Mouse (Mus musculus) cerebellum, adult 9-11 months (tissue): ENCODE measurements around the gene Gm11027.
A peak's percentile ranks its signal among the peaks of the same experiment; 100 is the strongest.
"Not testable (repeated sequence)": the region's sequence is repeated elsewhere in the genome, so short reads cannot be mapped to it uniquely, and the experiment has no call there.

Experiments used
- DNase-seq: peaks from one replicate; pipeline ENCODE4 v3.0.0; 2022

Gm11027 gene

DNA sequence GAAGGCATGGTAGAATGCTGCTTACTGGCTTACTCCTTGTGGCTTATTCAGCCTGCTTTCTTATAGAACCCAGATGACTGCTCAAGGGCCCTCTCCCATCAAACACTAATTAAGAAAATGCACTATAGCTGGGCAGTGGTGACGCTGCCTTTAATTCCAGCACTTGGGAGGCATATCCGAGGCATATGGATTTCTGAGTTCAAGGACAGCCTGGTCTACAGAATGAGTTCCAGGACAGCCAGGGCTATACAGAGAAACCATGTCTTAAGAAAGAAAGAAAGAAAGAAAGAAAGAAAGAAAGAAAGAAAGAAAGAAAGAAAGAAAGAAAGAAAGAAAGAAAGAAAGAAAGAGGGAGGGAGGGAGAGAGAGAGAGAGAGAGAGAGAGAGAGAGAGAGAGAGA is at the start of gene Gm11027:
TSS of gene Gm11027 (plus strand) at position 301 of the 400 bp plus-strand sequence.
- DNase-seq, result not testable (repeated sequence)

DNA sequence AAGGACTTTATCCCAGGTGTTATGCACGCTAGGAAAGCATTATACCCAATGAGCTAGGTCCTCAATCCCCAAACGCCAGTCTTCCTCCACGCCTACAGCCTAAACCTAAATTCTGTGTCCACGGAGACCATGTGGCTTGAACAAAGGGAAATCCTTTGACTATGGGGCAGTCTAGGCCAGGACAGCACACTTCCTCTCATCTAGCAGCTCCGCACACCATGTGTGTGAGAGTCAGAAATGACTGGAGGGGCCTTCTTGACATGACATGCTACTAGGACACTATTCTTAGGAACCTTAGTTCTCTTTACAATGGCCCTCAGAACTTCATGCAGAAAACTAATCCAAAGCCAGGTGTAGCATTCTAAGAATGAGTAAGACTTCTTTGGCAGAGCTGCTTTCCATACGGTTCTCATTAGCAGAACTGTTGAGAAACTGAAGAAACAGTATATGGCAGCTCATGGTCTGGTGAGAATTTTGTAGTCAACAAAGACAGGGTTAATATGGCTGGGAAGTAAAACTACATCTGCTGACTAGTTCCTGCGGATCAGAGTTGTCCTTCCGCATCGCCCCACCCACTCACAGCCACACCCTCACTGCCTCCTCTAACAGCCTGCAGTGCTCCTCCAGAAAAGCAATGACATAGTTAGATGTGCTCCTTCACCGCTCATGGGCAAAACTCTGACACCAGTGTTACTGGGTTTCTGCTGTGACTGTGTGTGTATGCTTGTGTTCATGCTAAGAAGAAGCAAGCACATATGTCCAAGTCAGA is 48.7 kb upstream of the Gm11027 start:
- DNase-seq, result no peak

DNA sequence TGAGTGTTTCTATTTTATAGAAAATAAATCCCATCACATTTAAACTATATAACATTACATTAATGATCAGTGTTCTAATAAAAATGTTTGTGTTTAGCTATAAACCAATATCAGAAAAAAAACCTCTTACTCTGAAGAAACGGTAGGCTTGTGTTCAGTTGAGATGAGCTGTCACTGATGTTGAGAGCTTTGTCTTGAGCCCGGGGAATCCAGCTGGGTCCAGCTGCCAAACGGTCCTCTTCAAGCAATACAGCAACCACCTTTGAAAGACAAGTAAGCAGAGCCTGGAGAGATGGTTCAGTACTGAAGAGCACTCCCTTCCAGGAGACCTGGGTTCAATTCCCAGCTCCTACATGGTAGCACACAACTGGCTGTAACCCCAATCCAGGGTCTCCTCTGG is 45.7 kb upstream of the Gm11027 start:
- no peak for DNase-seq

DNA sequence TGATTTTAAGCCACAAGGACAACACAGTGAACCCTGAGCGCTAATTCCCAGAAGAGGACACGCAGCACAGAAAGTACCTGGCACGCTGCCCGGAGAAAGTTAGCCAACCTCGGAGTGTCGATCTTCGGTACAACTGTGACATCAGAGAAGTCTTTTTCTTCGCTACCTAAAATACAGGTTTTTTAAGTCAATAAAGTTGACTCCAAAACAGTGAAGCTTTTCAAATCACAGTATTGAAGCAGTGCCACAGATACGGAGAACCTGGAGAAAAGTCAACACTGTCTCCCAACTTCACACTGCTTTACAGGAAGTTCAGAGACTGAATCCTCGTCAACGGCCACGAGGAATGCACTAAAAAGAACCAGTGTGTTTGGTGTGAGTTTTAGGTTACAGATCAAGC is 43.6 kb upstream of the Gm11027 start:
- DNase-seq, result no peak

DNA sequence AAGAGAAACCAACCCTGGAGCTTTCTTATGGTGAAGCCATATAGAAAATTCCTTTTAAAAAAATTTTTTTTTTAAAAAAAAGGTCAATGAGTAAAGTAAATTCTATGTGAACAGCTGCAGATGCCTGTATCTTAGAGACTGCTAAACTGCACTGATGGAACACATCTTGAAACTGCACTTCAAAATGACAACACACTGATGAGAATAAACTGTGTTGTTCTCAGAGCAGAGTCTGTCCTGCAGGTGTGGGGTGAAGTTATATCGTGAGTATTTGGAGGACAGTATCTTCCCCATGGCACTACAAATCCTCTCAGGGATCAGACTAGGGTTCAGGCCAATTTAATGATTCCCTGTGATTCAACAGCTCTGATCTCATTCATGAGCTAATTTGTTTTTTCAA is 43.1 kb upstream of the Gm11027 start:
- no peak for DNase-seq

GRCm38 (mm10) chr12:116235356-116235755 is 39.8 kb upstream of the Gm11027 start:
- DNase-seq, result no peak

DNA sequence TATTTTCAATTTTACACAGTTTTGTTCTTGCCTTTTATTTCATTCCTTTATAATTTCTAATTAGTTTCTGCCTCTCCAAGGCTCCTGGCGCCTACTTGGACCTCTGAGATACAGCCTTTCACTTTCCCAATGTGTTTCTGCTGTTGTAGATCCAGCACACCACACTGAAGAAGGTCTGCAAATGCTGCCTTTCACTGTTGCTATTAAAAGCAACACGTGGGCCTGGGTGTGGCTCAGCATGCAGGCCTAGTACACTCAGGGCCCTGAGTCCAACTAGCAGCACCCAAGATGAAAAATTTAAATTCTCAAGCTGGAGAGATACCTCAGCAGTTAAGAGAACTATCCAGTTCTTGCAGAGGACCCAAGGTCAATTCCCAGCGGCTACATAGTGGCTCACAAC is 38.5 kb upstream of the Gm11027 start:
- no peak for DNase-seq

DNA sequence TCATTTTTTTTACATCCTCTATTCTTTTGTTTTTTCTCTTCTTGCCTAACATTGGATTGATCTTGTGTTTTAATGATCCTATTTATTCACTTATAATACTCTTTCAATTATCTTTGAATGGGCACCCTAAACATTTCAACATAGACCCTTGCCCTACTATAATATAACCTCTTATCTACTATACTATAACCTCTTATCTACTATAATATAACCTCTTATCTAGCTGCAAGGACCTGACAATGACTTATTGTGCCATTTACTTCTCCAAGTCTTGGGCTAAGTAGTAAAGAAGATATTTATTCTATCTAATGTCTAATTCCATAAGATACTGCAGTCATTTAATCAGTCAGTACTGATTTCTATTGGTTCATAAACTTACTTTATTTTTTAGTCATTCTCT is 36.8 kb upstream of the Gm11027 start:
- DNase-seq, result no peak

GRCm38 (mm10) chr12:116238803-116239202 is 36.4 kb upstream of the Gm11027 start:
- DNase-seq, result no peak

GRCm38 (mm10) chr12:116244601-116245000 is 30.6 kb upstream of the Gm11027 start:
- no peak for DNase-seq

DNA sequence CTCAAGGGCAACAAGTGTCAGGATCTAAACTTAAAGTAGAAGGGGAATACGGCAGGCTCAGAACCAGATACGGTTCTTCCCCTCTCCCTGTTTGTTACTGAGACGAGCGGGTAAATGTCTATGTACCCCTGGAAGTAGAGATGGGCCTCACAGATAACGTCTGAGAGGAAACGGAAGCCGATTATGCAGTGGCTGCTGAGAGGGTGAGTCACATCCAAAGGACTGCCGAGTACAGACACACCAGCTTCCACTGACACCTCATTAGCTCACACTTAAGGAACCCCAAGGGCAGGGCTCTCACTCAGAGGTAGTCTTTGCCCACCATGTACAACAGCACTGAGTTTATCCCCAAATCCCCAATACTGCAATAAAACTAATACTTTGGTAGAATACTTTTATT is 20.5 kb upstream of the Gm11027 start:
- no peak for DNase-seq

DNA sequence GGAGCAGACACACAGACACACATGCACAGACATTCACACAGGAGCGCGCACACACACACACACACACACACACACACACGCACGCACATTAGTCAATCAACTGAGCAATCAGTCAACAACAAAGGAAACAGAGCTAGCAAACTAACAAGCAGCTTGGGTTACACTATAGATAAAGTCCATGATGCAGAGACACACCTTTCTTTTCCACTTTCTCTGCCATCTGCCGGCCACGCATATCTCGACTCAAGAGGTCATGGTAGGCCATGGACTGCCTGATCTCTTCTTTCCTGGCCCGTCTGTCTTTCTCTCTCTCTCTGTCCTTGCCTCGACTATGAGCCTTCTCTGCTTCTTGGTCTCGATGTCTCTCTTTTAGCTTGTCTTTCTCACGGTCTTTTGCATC is 19.6 kb upstream of the Gm11027 start:
- no peak for DNase-seq

GRCm38 (mm10) chr12:116258321-116258720 is 16.9 kb upstream of the Gm11027 start:
- no peak for DNase-seq

GRCm38 (mm10) chr12:116262555-116263341 is 12.4 kb upstream of the Gm11027 start, which contains the start of gene Wdr60:
Gene Wdr60, minus strand, starts transcription at chr12:116263022.
- DNase-seq, result peak; percentile 90

DNA sequence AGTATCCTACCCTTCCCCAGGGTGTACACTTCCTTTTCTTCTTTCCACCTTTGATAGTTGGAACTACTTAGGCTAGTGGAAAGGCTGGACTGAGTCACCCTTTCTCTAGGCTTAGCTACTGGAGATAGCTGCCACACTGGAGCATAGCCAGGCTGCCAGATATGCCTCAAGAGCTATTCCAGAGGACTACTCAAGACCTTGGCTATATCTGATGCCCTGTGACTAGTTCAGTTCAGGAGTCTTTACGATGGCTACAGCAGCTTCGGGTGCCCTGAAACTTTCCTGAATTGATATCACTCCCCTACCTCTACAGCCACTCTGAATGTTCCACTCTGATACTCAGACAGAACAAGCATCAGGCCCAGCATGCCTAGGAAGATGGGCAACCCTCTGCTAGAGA is 10.4 kb upstream of the Gm11027 start:
- DNase-seq, result no peak

DNA sequence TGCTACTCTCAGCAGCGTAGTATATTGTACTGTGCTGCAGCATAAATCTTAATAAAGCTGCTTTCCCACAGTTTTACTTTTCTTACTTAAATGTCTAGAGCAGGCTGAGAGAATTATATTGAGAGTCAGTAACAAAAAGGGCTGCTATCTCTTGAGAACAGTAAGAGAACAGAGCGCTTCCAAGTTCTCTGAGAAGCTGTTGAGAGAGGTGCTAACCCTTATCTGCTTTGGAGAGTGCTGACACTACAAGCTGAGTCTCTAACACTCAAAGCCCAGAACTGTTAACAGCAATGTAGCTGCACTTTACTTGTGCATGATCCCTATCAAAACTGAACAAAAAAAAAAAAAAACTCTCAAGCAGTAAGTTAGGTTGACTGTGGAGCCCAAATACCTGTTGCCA is 9.9 kb upstream of the Gm11027 start:
- DNase-seq, result no peak

DNA sequence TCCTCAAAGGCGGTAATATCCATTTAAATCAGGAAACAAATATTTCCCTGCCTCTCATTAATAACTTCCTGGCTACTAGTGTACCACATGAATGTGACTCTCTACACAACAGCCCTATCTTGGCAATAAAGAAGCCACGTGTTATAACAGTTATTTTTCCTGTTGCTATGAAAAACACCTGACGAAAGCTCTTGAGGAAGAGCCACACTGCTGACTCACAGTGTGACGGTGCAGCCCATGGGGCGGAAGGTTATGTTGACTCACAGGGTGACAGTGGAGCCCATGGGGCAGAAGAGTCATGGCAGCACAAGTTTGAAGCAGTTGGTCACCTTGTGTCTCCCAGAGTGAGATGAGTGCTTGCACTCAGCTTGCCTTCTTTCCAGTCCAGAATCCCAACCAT is 5.7 kb upstream of the Gm11027 start:
- no peak for DNase-seq

DNA sequence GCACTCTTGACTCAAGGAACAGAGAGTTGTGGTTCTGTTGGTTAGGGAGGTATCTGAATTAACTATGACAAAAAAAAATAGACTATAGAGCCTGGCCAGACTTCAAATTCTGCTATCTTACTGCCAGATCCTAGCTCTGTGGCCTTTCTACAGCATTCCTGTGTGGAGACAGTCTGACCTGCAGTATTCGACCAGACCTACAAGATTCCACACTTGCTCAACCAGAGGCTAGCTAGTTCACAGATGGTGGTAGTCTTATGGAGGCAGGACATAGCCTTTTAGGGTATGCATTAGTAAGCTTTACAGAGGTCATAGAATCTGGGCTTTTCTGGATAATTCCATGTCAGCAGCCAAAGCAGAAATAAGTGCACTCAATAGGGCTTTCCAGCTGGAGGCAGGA is 4.6 kb upstream of the Gm11027 start:
- no peak for DNase-seq

- no peak for DNase-seq
Measured at GRCm38 (mm10) chr12:116271071-116271470, 4.1 kb upstream of the Gm11027 start.

DNA sequence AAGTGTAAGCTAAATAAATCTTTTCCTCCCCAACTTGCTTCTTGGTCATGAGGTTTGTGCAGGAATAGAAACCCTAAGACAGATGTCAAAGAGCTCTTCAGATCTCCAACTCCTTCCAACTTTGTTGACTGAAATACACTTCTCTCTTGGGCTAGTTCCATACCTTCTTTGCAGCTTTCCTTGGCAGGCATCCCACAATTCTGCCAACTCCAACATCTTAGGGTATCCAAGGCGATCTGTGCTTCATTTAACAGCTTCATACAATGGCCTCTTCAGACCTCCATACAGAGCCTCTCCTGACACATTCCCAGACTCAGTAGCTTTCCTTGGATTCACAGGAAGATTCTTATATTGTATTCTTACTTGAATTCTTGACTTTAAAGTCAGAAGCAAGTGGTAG is 1.5 kb upstream of the Gm11027 start:
- no peak for DNase-seq

GRCm38 (mm10) chr12:116275631-116276030 is 445 bp downstream of the Gm11027 start:
- no peak for DNase-seq

DNA sequence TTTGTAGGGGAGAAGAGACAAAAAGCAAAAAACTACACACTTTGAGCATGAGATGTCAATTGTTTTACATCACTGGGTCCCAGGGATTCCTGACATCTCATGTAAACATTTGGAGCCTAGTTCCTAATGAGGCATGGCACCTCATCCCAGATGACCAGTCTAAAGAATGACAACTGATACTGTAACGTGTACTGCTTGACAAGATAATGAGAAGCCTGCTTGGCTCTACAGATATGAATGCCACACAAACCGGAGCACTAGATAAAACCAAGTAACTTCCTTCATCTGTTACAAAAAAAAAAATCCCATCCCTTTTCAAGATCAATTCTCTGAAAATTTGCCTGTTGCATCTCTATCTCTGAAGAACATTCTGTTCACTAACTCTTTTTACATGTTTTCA is 1.8 kb downstream of the Gm11027 start:
- no peak for DNase-seq

DNA sequence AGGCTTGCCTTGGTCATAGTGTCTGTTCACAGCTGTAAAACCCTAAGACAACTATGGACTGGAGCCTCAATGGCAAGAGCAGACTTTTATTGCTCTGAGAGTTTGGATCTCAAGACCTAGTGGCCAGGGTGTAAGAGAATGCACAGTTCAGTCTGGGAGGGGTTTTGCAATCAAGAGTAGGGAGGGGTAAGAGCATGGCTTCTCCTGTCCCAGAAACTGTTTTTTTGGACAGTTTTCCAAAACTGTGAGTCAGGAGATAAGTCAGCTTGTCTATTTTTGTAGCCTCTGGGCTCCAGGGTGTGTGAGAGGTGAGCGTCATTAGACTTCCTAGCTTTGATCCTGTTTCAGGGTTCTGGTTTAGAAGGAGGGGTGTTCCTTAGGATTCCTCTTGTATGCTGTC is 3.4 kb downstream of the Gm11027 start:
- DNase-seq, result no peak

DNA sequence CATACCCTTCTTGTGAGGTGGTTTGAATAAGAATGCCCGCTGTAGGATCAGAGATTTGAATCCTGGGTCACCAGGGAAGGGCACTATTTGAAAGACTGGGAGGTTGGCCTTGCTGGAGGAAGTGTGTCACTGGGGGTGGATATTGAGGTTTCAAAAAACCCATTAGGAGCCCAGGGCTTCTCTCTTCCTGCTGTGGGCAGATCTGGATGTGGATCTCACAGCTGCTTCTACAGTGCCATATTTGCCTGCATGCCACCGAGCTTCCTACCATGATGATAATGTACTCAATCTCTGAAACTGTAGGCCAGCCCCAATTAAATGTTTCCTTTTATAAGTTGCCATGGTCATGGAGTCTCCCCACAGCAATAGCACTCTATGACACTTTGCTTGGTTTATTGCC is 4.0 kb downstream of the Gm11027 start:
- no peak for DNase-seq
